Mouse (Mus musculus) lung, postnatal 0 days (tissue): ENCODE results near the gene 2610528J11Rik.

Experiments used
- CTCF ChIP-seq: IDR thresholded peaks from 2 replicates; pipeline ENCODE4 v1.5.1; 2016; ENCODE audit warnings: antibody characterized with exemption, mild to moderate bottlenecking
- EP300 ChIP-seq: IDR thresholded peaks from 2 replicates; pipeline ENCODE4 v1.6.1; 2016; ENCODE audit warnings: antibody characterized with exemption, mild to moderate bottlenecking, control low read depth

GRCm38 (mm10) chr4:118533605-118534004, 6.8 kb downstream of the 2610528J11Rik start:
- no peak for TF ChIP-seq CTCF
- no peak for TF ChIP-seq EP300
